Mouse (Mus musculus) kidney, embryonic 14.5 days (tissue): ENCODE results near the gene Aldh2. TPM values are rescaled to one million over a fixed set of nuclear protein-coding genes. Genes with fewer than 3 reads are reported as not detected.
"Not testable (repeated sequence)": the region's sequence is repeated elsewhere in the genome, so short reads cannot be mapped to it uniquely, and the experiment has no call there.

ENCODE experiments used
- ATAC-seq: fragments of 200-750 bp; cut with Nextera tagmentation; 2 replicates; pipeline ENCODE4 v1.8.0; 2017; ENCODE audit warnings: moderate number of reproducible peaks, mild to moderate bottlenecking, moderate TSS enrichment, moderate library complexity; ENCODE audit not compliant: low FRiP score, low TSS enrichment
- H3K27ac ChIP-seq: fragments of 300-500 bp; sonication (generic); 2 replicates; pipeline ENCODE4 v1.5.1; 2014; ENCODE audit warnings: low read depth, mild to moderate bottlenecking, low read length, moderate library complexity, mixed read lengths
- H3K27me3 ChIP-seq: fragments of 300-500 bp; sonication (generic); 2 replicates; pipeline ENCODE4 v1.6.1; 2014; ENCODE audit warnings: mild to moderate bottlenecking, low read length; ENCODE audit not compliant: control insufficient read depth, insufficient read depth
- H3K36me3 ChIP-seq: fragments of 300-500 bp; sonication (generic); 2 replicates; pipeline ENCODE4 v1.6.1; 2014; ENCODE audit warnings: low read length, mixed read lengths; ENCODE audit not compliant: control insufficient read depth, insufficient read depth
- H3K4me1 ChIP-seq: fragments of 300-500 bp; sonication (generic); 2 replicates; pipeline ENCODE4 v1.6.1; 2014; ENCODE audit warnings: low read length, mixed read lengths; ENCODE audit not compliant: control insufficient read depth, insufficient read depth
- H3K4me2 ChIP-seq: fragments of 300-500 bp; sonication (generic); replicated peaks from 2 replicates; pipeline ENCODE4 v1.6.1; 2014; ENCODE audit warnings: low read depth, mild to moderate bottlenecking, low read length
- H3K4me3 ChIP-seq: fragments of 300-500 bp; sonication (generic); 2 replicates; pipeline ENCODE4 v1.5.1; 2014; ENCODE audit warnings: mild to moderate bottlenecking, low read length
- H3K9ac ChIP-seq: fragments of 300-500 bp; sonication (generic); 2 replicates; pipeline ENCODE4 v1.6.1; 2014; ENCODE audit warnings: low read depth, mild to moderate bottlenecking, low read length, moderate library complexity
- H3K9me3 ChIP-seq: fragments of 300-500 bp; sonication (generic); 2 replicates; pipeline ENCODE4 v1.6.1; 2016; ENCODE audit warnings: low read length; ENCODE audit not compliant: control insufficient read depth
- WGBS: fragments of 180-500 bp; shearing (Covaris S2); extraction: QIAGEN DNeasy Blood & Tissue Kit; methylation state at CpG from one replicate; pipeline ENCODE4 v1.1.7; 2014; 5-methylcytosine and 5-hydroxymethylcytosine counted together
- polyA plus RNA-seq: library from polyadenylated mRNA; unstranded; fragments of >200 nt; fragmentation: Nextera tagmentation; extraction: Ambion mirVana; gene quantifications from 2 replicates; pipeline ENCODE4 v1.2.1, GENCODE M21; 2014

The Aldh2 gene
- polyA plus RNA-seq, 1 experiment from 2014 or later = 78.8 TPM

- no peak overlapping the region for H3K9ac ChIP-seq
- no peak overlapping the region for H3K27ac ChIP-seq
- no peak for ATAC-seq
- peaks cover 79% of the 10 kb centered on the region for H3K36me3 ChIP-seq
- no peaks in the 10 kb centered on the region for H3K9me3 ChIP-seq
- no peaks in the 10 kb centered on the region for H3K4me1 ChIP-seq
- no peak overlapping the region for H3K4me3 ChIP-seq
- H3K4me2 ChIP-seq = no peak overlapping the region
- WGBS = 92% methylated on average over 7 of the region's 7 CpGs
- H3K27me3 ChIP-seq = no peaks in the 10 kb centered on the region
These were observed 67.1 kb downstream of the Aldh2 start for GRCm38 (mm10) chr5:121526526-121526925.

GRCm38 (mm10) chr5:121525774-121526450, 67.7 kb downstream of the Aldh2 start:
- WGBS = 88% methylated on average over 14 of the region's 14 CpGs
- no peak overlapping the region for H3K9ac ChIP-seq
- no peak overlapping the region for H3K4me3 ChIP-seq
- H3K4me2 ChIP-seq = no peak overlapping the region
- H3K36me3 ChIP-seq = peaks cover 78% of the 10 kb centered on the region
- no peaks in the 10 kb centered on the region for H3K4me1 ChIP-seq
- no peak for ATAC-seq
- H3K27me3 ChIP-seq = no peaks in the 10 kb centered on the region
- H3K27ac ChIP-seq = no peak overlapping the region
- no peaks in the 10 kb centered on the region for H3K9me3 ChIP-seq

- not testable (repeated sequence) for H3K9me3 ChIP-seq, H3K9ac ChIP-seq, ATAC-seq, H3K4me1 ChIP-seq, H3K4me3 ChIP-seq, H3K27me3 ChIP-seq, H3K4me2 ChIP-seq, H3K27ac ChIP-seq
- 94% methylated on average over 11 of the region's 17 CpGs for WGBS
- H3K36me3 ChIP-seq = peaks cover 39% of the 10 kb centered on the region
These were observed 73.9 kb downstream of the Aldh2 start for GRCm38 (mm10) chr5:121519758-121520157.

GRCm38 (mm10) chr5:121518983-121519382, 74.6 kb downstream of the Aldh2 start:
- 90% methylated on average over 9 of the region's 9 CpGs for WGBS

More at GRCm38 (mm10) chr5:121518983-121519382, 74.6 kb downstream of the Aldh2 start:
- peaks cover 31% of the 10 kb centered on the region for H3K36me3 ChIP-seq
- no peak overlapping the region for H3K4me3 ChIP-seq
- no peaks in the 10 kb centered on the region for H3K27me3 ChIP-seq
- H3K4me1 ChIP-seq = no peaks in the 10 kb centered on the region
- H3K9ac ChIP-seq = no peak overlapping the region
- ATAC-seq = no peak
- no peak overlapping the region for H3K4me2 ChIP-seq
- no peak overlapping the region for H3K27ac ChIP-seq
- no peaks in the 10 kb centered on the region for H3K9me3 ChIP-seq

Other genes with a start within 250 kb of the Aldh2 start
- 31.6 and 50.1 TPM in 2 replicates for gene Trafd1, start 208.2 kb downstream of the Aldh2 start, polyA plus RNA-seq
- 32.8 and 49.7 TPM in 2 replicates for gene Naa25, start 195.9 kb downstream of the Aldh2 start, polyA plus RNA-seq
- gene Tmem116, start 141.9 kb downstream of the Aldh2 start, polyA plus RNA-seq = 3.7 and 5.0 TPM in 2 replicates
- 136 and 142 TPM in 2 replicates for gene Erp29, start 141.3 kb downstream of the Aldh2 start, polyA plus RNA-seq
- 0.08 and 0.09 TPM in 2 replicates for gene Adam1b, start 90.4 kb downstream of the Aldh2 start, polyA plus RNA-seq
- 1.6 and 2.4 TPM in 2 replicates for gene Adam1a, start 48.3 kb downstream of the Aldh2 start, polyA plus RNA-seq
- not detected in 2 replicates for gene Gm42878, start 48.3 kb downstream of the Aldh2 start, polyA plus RNA-seq
- gene Mapkapk5, start 47.9 kb downstream of the Aldh2 start, polyA plus RNA-seq = 42.2 and 59.7 TPM in 2 replicates
- gene Acad12, start 25.1 kb upstream of the Aldh2 start, polyA plus RNA-seq = 2.2 and 2.4 TPM in 2 replicates
- gene Acad10, start 66.7 kb upstream of the Aldh2 start, polyA plus RNA-seq = 1.7 and 3.2 TPM in 2 replicates
- gene Brap, start 66.7 kb upstream of the Aldh2 start, polyA plus RNA-seq = 20.5 and 35.2 TPM in 2 replicates
- 76.6 and 88.5 TPM in 2 replicates for gene Atxn2, start 117.5 kb upstream of the Aldh2 start, polyA plus RNA-seq
- 18.1 and 22.9 TPM in 2 replicates for gene Sh2b3, start 243.8 kb upstream of the Aldh2 start, polyA plus RNA-seq